Mouse (Mus musculus) lung, embryonic 14.5 days (tissue): Measurements from ENCODE around the gene Trpv5. TPM values are rescaled to one million over a fixed set of nuclear protein-coding genes. Genes with fewer than 3 reads are reported as not detected.

ENCODE experiments used
- ATAC-seq: fragments of 200-750 bp; cut with Nextera tagmentation; 2 replicates; pipeline ENCODE4 v1.8.0; 2017; ENCODE audit warnings: mild to moderate bottlenecking, moderate TSS enrichment, moderate library complexity; ENCODE audit not compliant: insufficient read depth
- DNase-seq: peaks from one replicate; pipeline ENCODE4 v3.0.0-alpha.2; 2015
- H3K27ac ChIP-seq: fragments of 300-500 bp; sonication (generic); 2 replicates; pipeline ENCODE4 v1.5.1; 2014; ENCODE audit warnings: low read depth, mild to moderate bottlenecking, moderate library complexity
- H3K27me3 ChIP-seq: fragments of 300-500 bp; sonication (generic); 2 replicates; pipeline ENCODE4 v1.6.1; 2014; ENCODE audit warnings: low read length, control low read depth; ENCODE audit not compliant: insufficient read depth
- H3K36me3 ChIP-seq: fragments of 300-500 bp; sonication (generic); 2 replicates; pipeline ENCODE4 v1.6.1; 2014; ENCODE audit warnings: control low read depth; ENCODE audit not compliant: insufficient read depth
- H3K4me1 ChIP-seq: fragments of 300-500 bp; sonication (generic); 2 replicates; pipeline ENCODE4 v1.6.1; 2014; ENCODE audit warnings: antibody characterized with exemption, control low read depth; ENCODE audit not compliant: insufficient read depth
- H3K4me2 ChIP-seq: fragments of 300-500 bp; sonication (generic); 2 replicates; pipeline ENCODE4 v1.6.1; 2014; ENCODE audit warnings: mild to moderate bottlenecking
- H3K4me3 ChIP-seq: fragments of 300-500 bp; sonication (generic); 2 replicates; pipeline ENCODE4 v1.5.1; 2014; ENCODE audit warnings: low read depth, low read length
- H3K9ac ChIP-seq: fragments of 300-500 bp; sonication (generic); 2 replicates; pipeline ENCODE4 v1.6.1; 2014
- H3K9me3 ChIP-seq: fragments of 300-500 bp; sonication (generic); 2 replicates; pipeline ENCODE4 v1.6.1; 2016; ENCODE audit warnings: low read depth, low read length, control low read depth
- CTCF ChIP-seq: IDR thresholded peaks from 2 replicates; pipeline ENCODE4 v1.5.1; 2016; ENCODE audit warnings: antibody characterized with exemption, low read depth
- WGBS: fragments of 180-500 bp; shearing (Covaris S2); extraction: QIAGEN DNeasy Blood & Tissue Kit; methylation state at CpG from one replicate; pipeline ENCODE4 v1.1.7; 2014; 5-methylcytosine and 5-hydroxymethylcytosine counted together
- polyA plus RNA-seq: library from polyadenylated mRNA; unstranded; fragments of >200 nt; fragmentation: Nextera tagmentation; extraction: Ambion mirVana; gene quantifications from 2 replicates; pipeline ENCODE4 v1.2.1, GENCODE M21; 2014

Trpv5 gene
- polyA plus RNA-seq, 1 experiment from 2014 or later: not detected

- Histone ChIP-seq H3K9ac (no peak overlapping the region), H3K4me3 (no peak overlapping the region), H3K9me3 (no peaks in the 10 kb centered on the region), H3K4me1 (no peaks in the 10 kb centered on the region), H3K27ac (no peak overlapping the region), H3K36me3 (no peaks in the 10 kb centered on the region), H3K27me3 (no peaks in the 10 kb centered on the region), H3K4me2 (no peak overlapping the region)
- no peak for DNase-seq
- no peak for ATAC-seq
- WGBS: 67% methylated on average over 6 of the region's 6 CpGs
- TF ChIP-seq CTCF: no peak
Observed at GRCm38 (mm10) chr6:41641173-41641866, 39.2 kb downstream of the Trpv5 start.

DNA sequence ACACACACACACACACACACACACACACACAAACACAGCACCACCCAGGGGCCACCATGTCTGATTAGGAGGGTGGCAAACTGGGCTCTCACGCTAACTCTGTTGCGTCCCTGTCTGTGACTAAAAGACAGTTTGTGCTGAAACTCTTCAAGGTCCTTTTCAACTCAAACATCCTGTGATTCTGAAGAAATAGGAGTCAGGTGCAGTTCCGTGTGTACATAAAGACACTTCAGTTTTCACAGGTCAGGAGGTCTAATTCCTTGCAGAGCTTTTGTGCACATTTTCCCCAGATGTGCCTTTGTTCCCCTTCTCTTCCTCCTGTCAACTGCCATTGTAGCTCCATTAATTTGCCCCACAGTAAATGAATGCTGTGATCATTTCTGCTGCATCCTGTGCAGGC lies 40.1 kb downstream of the Trpv5 start:
- DNase-seq (no peak), ATAC-seq (no peak)
- no peaks in the 10 kb centered on the region for H3K27me3 ChIP-seq
- WGBS: 52% methylated on average over 3 of the region's 3 CpGs
- no peaks in the 10 kb centered on the region for H3K4me1 ChIP-seq
- no peak overlapping the region for H3K4me3 ChIP-seq
- H3K9me3 ChIP-seq: no peaks in the 10 kb centered on the region
- no peaks in the 10 kb centered on the region for H3K36me3 ChIP-seq
- no peak for TF ChIP-seq CTCF
- H3K4me2 ChIP-seq: no peak overlapping the region
- no peak overlapping the region; the same call in 1 of the 2 replicates for H3K27ac ChIP-seq
- H3K9ac ChIP-seq: no peak overlapping the region

GRCm38 (mm10) chr6:41637927-41638506 lies 42.6 kb downstream of the Trpv5 start:
- WGBS: 72% methylated on average over 6 of the region's 6 CpGs
- Histone ChIP-seq H3K4me1 (no peaks in the 10 kb centered on the region), H3K36me3 (no peaks in the 10 kb centered on the region), H3K4me3 (no peak overlapping the region), H3K4me2 (no peak overlapping the region), H3K9ac (no peak overlapping the region), H3K9me3 (no peaks in the 10 kb centered on the region), H3K27me3 (no peaks in the 10 kb centered on the region), H3K27ac (no peak overlapping the region)
- no peak for TF ChIP-seq CTCF
- ATAC-seq (no peak), DNase-seq (no peak)

- no peaks in the 10 kb centered on the region for H3K27me3 ChIP-seq
- H3K9ac ChIP-seq: no peak overlapping the region
- 24% methylated on average over 1 of the region's 1 CpGs for WGBS
- H3K4me3 ChIP-seq: no peak overlapping the region
- DNase-seq: no peak
- TF ChIP-seq CTCF: no peak
- ATAC-seq: no peak
- no peak overlapping the region for H3K27ac ChIP-seq
- no peaks in the 10 kb centered on the region for H3K4me1 ChIP-seq
- no peak overlapping the region for H3K4me2 ChIP-seq
- no peaks in the 10 kb centered on the region for H3K36me3 ChIP-seq
- no peaks in the 10 kb centered on the region for H3K9me3 ChIP-seq
Observed at GRCm38 (mm10) chr6:41637393-41637792, 43.2 kb downstream of the Trpv5 start.

- Histone ChIP-seq H3K27ac (no peak within 1 kb of the TSS), H3K9me3 (no peaks in the 10 kb centered on the region), H3K4me2 (peak within 1 kb of the TSS; percentile 52), H3K9ac (peak within 1 kb of the TSS; percentile 43), H3K36me3 (no peaks in the 10 kb centered on the region), H3K4me1 (no peaks in the 10 kb centered on the region), H3K27me3 (no peaks in the 10 kb centered on the region), H3K4me3 (peak within 1 kb of the TSS; percentile 30)
- DNase-seq (peak; percentile 4), ATAC-seq (peak; percentile 56; the same call in 1 of the 2 replicates)
- no peak for TF ChIP-seq CTCF
- whole genome bisulfite sequencing: 14% methylated on average over 5 of the region's 5 CpGs
Observed at GRCm38 (mm10) chr6:41636178-41636577, 44.4 kb downstream of the Trpv5 start, which contains the start of gene Trpv6. Gene Trpv6 (minus strand): TSS chr6:41636405.

GRCm38 (mm10) chr6:41635211-41635610 lies 45.4 kb downstream of the Trpv5 start:
- Histone ChIP-seq H3K9ac (no peak overlapping the region), H3K27ac (no peak overlapping the region), H3K36me3 (no peaks in the 10 kb centered on the region), H3K9me3 (no peaks in the 10 kb centered on the region), H3K27me3 (no peaks in the 10 kb centered on the region), H3K4me2 (peak overlapping the region; percentile 52; the same call in 1 of the 2 replicates), H3K4me1 (no peaks in the 10 kb centered on the region), H3K4me3 (no peak overlapping the region)
- WGBS: 57% methylated on average over 1 of the region's 1 CpGs
- ATAC-seq: no peak
- peak; percentile 5 for DNase-seq
- no peak for TF ChIP-seq CTCF

DNA sequence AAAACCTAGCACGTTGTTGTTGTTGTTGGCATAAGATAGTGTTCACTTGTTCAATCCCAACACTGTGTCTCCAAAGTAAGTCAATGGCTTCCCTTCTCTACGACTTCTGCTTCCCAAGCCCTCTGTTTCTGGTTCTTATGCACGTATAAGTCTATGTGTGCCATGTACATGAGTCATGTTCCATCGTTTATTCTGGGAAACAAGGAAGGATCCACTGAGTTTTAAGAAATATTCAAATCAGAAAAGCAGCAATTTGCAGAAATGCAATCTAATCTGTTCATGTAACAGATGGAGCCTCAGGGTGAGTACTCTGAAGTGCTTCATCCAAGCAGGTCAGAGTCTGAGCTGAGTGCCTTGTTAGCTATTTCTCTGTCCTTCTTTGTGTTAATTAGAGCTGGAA lies 49.0 kb downstream of the Trpv5 start:
- no peaks in the 10 kb centered on the region for H3K27me3 ChIP-seq
- H3K4me1 ChIP-seq: no peaks in the 10 kb centered on the region
- WGBS: 75% methylated on average over 4 of the region's 4 CpGs
- no peaks in the 10 kb centered on the region for H3K36me3 ChIP-seq
- no peak for TF ChIP-seq CTCF
- no peak overlapping the region for H3K4me3 ChIP-seq
- H3K27ac ChIP-seq: no peak overlapping the region
- H3K9ac ChIP-seq: no peak overlapping the region
- H3K9me3 ChIP-seq: no peaks in the 10 kb centered on the region
- DNase-seq: no peak
- H3K4me2 ChIP-seq: no peak overlapping the region
- ATAC-seq: no peak
